Mouse (Mus musculus) embryonic facial prominence, embryonic 12.5 days (tissue): Measurements from ENCODE around the gene Mob3b. TPM values are rescaled to one million over a fixed set of nuclear protein-coding genes. Genes with fewer than 3 reads are reported as not detected.

ENCODE experiments used
- ATAC-seq: fragments of 200-750 bp; cut with Nextera tagmentation; 2 replicates; pipeline ENCODE4 v1.8.0; 2017; ENCODE audit not compliant: insufficient number of reproducible peaks, insufficient read depth, low FRiP score, low TSS enrichment
- H3K27ac ChIP-seq: fragments of 300-500 bp; sonication (generic); 2 replicates; pipeline ENCODE4 v1.5.1; 2016; ENCODE audit warnings: mild to moderate bottlenecking
- H3K27me3 ChIP-seq: fragments of 300-500 bp; sonication (generic); 2 replicates; pipeline ENCODE4 v1.6.1; 2016; ENCODE audit warnings: mild to moderate bottlenecking, moderate library complexity
- H3K36me3 ChIP-seq: fragments of 300-500 bp; sonication (generic); 2 replicates; pipeline ENCODE4 v1.6.1; 2016; ENCODE audit warnings: mild to moderate bottlenecking
- H3K4me1 ChIP-seq: fragments of 300-500 bp; sonication (generic); 2 replicates; pipeline ENCODE4 v1.6.1; 2016
- H3K4me2 ChIP-seq: fragments of 300-500 bp; sonication (generic); replicated peaks from 2 replicates; pipeline ENCODE4 v1.6.1; 2016; ENCODE audit warnings: mild to moderate bottlenecking, moderate library complexity
- H3K4me3 ChIP-seq: fragments of 300-500 bp; sonication (generic); 2 replicates; pipeline ENCODE4 v1.5.1; 2016; ENCODE audit warnings: mild to moderate bottlenecking
- H3K9ac ChIP-seq: fragments of 300-500 bp; sonication (generic); 2 replicates; pipeline ENCODE4 v1.6.1; 2016; ENCODE audit warnings: mild to moderate bottlenecking, moderate library complexity
- H3K9me3 ChIP-seq: fragments of 300-500 bp; sonication (generic); 2 replicates; pipeline ENCODE4 v1.6.1; 2016; ENCODE audit warnings: mild to moderate bottlenecking, moderate library complexity
- WGBS: fragments of 180-500 bp; shearing (Covaris S2); methylation state at CpG from one replicate; pipeline ENCODE4 v1.1.7; 2016; 5-methylcytosine and 5-hydroxymethylcytosine counted together
- polyA plus RNA-seq: library from polyadenylated mRNA; unstranded; fragments of >200 nt; fragmentation: Nextera tagmentation; extraction: Ambion mirVana; gene quantifications from 2 replicates; pipeline ENCODE4 v1.2.1, GENCODE M21; 2016

Mob3b gene
- polyA plus RNA-seq, 1 experiment from 2014 or later, result 16.6 TPM

- no peak overlapping the region for H3K9ac ChIP-seq
- 92% methylated on average over 5 of the region's 5 CpGs for WGBS
Observed at GRCm38 (mm10) chr4:35146597-35146996, 10.7 kb downstream of the Mob3b start.

GRCm38 (mm10) chr4:35145726-35146125, 11.6 kb downstream of the Mob3b start:
- Histone ChIP-seq H3K9me3 (no peaks in the 10 kb centered on the region), H3K27ac (no peak overlapping the region), H3K36me3 (no peaks in the 10 kb centered on the region), H3K4me3 (no peak overlapping the region), H3K27me3 (no peaks in the 10 kb centered on the region), H3K9ac (no peak overlapping the region), H3K4me1 (0 out of 2 replicates have a peak, but pooled peaks cover 6% of the 10 kb centered on the region), H3K4me2 (no peak overlapping the region)
- ATAC-seq, result no peak
- WGBS, result 90% methylated on average over 10 of the region's 10 CpGs

More at GRCm38 (mm10) chr4:35146597-35146996, 10.7 kb downstream of the Mob3b start:
- Histone ChIP-seq H3K4me2 (no peak overlapping the region), H3K4me3 (no peak overlapping the region), H3K4me1 (0 out of 2 replicates have a peak, but pooled peaks cover 6% of the 10 kb centered on the region), H3K27ac (no peak overlapping the region), H3K27me3 (no peaks in the 10 kb centered on the region), H3K9me3 (no peaks in the 10 kb centered on the region), H3K36me3 (no peaks in the 10 kb centered on the region)
- ATAC-seq, result no peak

- Histone ChIP-seq H3K4me3 (no peak overlapping the region), H3K9me3 (no peaks in the 10 kb centered on the region), H3K27ac (no peak overlapping the region), H3K27me3 (no peaks in the 10 kb centered on the region), H3K36me3 (no peaks in the 10 kb centered on the region), H3K4me1 (0 out of 2 replicates have a peak, but pooled peaks cover 6% of the 10 kb centered on the region), H3K9ac (no peak overlapping the region), H3K4me2 (no peak overlapping the region)
- ATAC-seq, result no peak
- WGBS, result 46% methylated on average over 12 of the region's 12 CpGs
Observed at GRCm38 (mm10) chr4:35143472-35144102, 13.7 kb downstream of the Mob3b start.

- Histone ChIP-seq H3K4me3 (no peak overlapping the region), H3K4me2 (no peak overlapping the region), H3K9me3 (no peaks in the 10 kb centered on the region), H3K4me1 (peaks cover 12% of the 10 kb centered on the region; the same call in 1 of the 2 replicates), H3K27ac (no peak overlapping the region), H3K36me3 (no peaks in the 10 kb centered on the region), H3K27me3 (no peaks in the 10 kb centered on the region), H3K9ac (no peak overlapping the region)
- 73% methylated on average over 6 of the region's 6 CpGs for WGBS
- ATAC-seq, result no peak
Observed at GRCm38 (mm10) chr4:35140317-35140716, 17.0 kb downstream of the Mob3b start.

- peaks cover 6% of the 10 kb centered on the region; the same call in 1 of the 2 replicates for H3K4me1 ChIP-seq
- H3K27me3 ChIP-seq, result no peaks in the 10 kb centered on the region
- 30% methylated on average over 6 of the region's 6 CpGs for WGBS
- no peak overlapping the region for H3K4me3 ChIP-seq
- H3K36me3 ChIP-seq, result no peaks in the 10 kb centered on the region
- no peaks in the 10 kb centered on the region for H3K9me3 ChIP-seq
- ATAC-seq, result no peak
- no peak overlapping the region for H3K9ac ChIP-seq
- no peak overlapping the region for H3K27ac ChIP-seq
- H3K4me2 ChIP-seq, result no peak overlapping the region
Observed at GRCm38 (mm10) chr4:35138077-35138476, 19.2 kb downstream of the Mob3b start.

- Histone ChIP-seq H3K4me1 (peaks cover 6% of the 10 kb centered on the region; the same call in 1 of the 2 replicates), H3K36me3 (no peaks in the 10 kb centered on the region), H3K9ac (no peak overlapping the region), H3K4me2 (no peak overlapping the region), H3K4me3 (no peak overlapping the region), H3K27me3 (no peaks in the 10 kb centered on the region), H3K27ac (no peak overlapping the region), H3K9me3 (no peaks in the 10 kb centered on the region)
- WGBS, result 88% methylated on average over 8 of the region's 8 CpGs
- ATAC-seq, result no peak
Observed at GRCm38 (mm10) chr4:35136996-35137395, 20.3 kb downstream of the Mob3b start.

- 65% methylated on average over 4 of the region's 4 CpGs for WGBS
- Histone ChIP-seq H3K36me3 (no peaks in the 10 kb centered on the region), H3K27me3 (no peaks in the 10 kb centered on the region), H3K4me3 (no peak overlapping the region), H3K9me3 (no peaks in the 10 kb centered on the region), H3K4me2 (no peak overlapping the region), H3K27ac (no peak overlapping the region), H3K9ac (no peak overlapping the region), H3K4me1 (peaks cover 6% of the 10 kb centered on the region; the same call in 1 of the 2 replicates)
- no peak for ATAC-seq
Observed at GRCm38 (mm10) chr4:35135806-35136205, 21.5 kb downstream of the Mob3b start.

GRCm38 (mm10) chr4:35134846-35135611, 22.3 kb downstream of the Mob3b start:
- H3K9me3 ChIP-seq, result no peaks in the 10 kb centered on the region
- no peaks in the 10 kb centered on the region for H3K27me3 ChIP-seq
- no peak overlapping the region for H3K9ac ChIP-seq
- 75% methylated on average over 15 of the region's 15 CpGs for WGBS
- H3K27ac ChIP-seq, result no peak overlapping the region
- ATAC-seq, result no peak
- H3K4me2 ChIP-seq, result no peak overlapping the region
- no peak overlapping the region for H3K4me3 ChIP-seq
- H3K36me3 ChIP-seq, result no peaks in the 10 kb centered on the region
- H3K4me1 ChIP-seq, result peaks cover 10% of the 10 kb centered on the region; the same call in 1 of the 2 replicates

- Histone ChIP-seq H3K27ac (no peak overlapping the region), H3K4me3 (no peak overlapping the region), H3K9me3 (no peaks in the 10 kb centered on the region), H3K9ac (no peak overlapping the region), H3K36me3 (no peaks in the 10 kb centered on the region), H3K4me2 (no peak overlapping the region), H3K27me3 (no peaks in the 10 kb centered on the region), H3K4me1 (peaks cover 12% of the 10 kb centered on the region; the same call in 1 of the 2 replicates)
- 87% methylated on average over 4 of the region's 4 CpGs for WGBS
- no peak for ATAC-seq
Observed at GRCm38 (mm10) chr4:35133411-35133810, 23.9 kb downstream of the Mob3b start.

GRCm38 (mm10) chr4:35131592-35131991, 25.7 kb downstream of the Mob3b start:
- no peaks in the 10 kb centered on the region for H3K27me3 ChIP-seq
- H3K9me3 ChIP-seq, result no peaks in the 10 kb centered on the region
- H3K4me2 ChIP-seq, result no peak overlapping the region
- ATAC-seq, result no peak
- H3K36me3 ChIP-seq, result no peaks in the 10 kb centered on the region
- peaks cover 12% of the 10 kb centered on the region; the same call in 1 of the 2 replicates for H3K4me1 ChIP-seq
- no peak overlapping the region for H3K27ac ChIP-seq
- no peak overlapping the region for H3K4me3 ChIP-seq
- no peak overlapping the region for H3K9ac ChIP-seq
- WGBS, result 90% methylated on average over 4 of the region's 4 CpGs

GRCm38 (mm10) chr4:35130411-35130948, 26.8 kb downstream of the Mob3b start:
- Histone ChIP-seq H3K4me2 (no peak overlapping the region), H3K9ac (no peak overlapping the region), H3K4me1 (peaks cover 7% of the 10 kb centered on the region), H3K27ac (no peak overlapping the region), H3K4me3 (no peak overlapping the region), H3K27me3 (no peaks in the 10 kb centered on the region), H3K36me3 (no peaks in the 10 kb centered on the region), H3K9me3 (no peaks in the 10 kb centered on the region)
- ATAC-seq, result no peak
- 57% methylated on average over 6 of the region's 6 CpGs for WGBS

- Histone ChIP-seq H3K27me3 (no peaks in the 10 kb centered on the region), H3K9me3 (no peaks in the 10 kb centered on the region), H3K36me3 (no peaks in the 10 kb centered on the region), H3K27ac (no peak overlapping the region), H3K4me2 (no peak overlapping the region), H3K4me1 (peaks cover 15% of the 10 kb centered on the region), H3K4me3 (no peak overlapping the region), H3K9ac (no peak overlapping the region)
- no peak for ATAC-seq
- WGBS, result 59% methylated on average over 6 of the region's 6 CpGs
Observed at GRCm38 (mm10) chr4:35127759-35128158, 29.5 kb downstream of the Mob3b start.
